Mouse (Mus musculus) liver, adult 2 months (tissue): ENCODE results near the gene 1700088E04Rik. TPM values are rescaled to one million over a fixed set of nuclear protein-coding genes. Genes with fewer than 3 reads are reported as not detected.
A peak's percentile ranks its signal among the peaks of the same experiment; 100 is the strongest.

Source experiments
- DNase-seq: peaks from one replicate; pipeline ENCODE4 v3.0.0-alpha.2; 2011; ENCODE audit warnings: low read depth, low spot score; ENCODE audit errors: extremely low read depth
- H3K27ac ChIP-seq: fragments of 200-500 bp; replicated peaks from 2 replicates; pipeline ENCODE4 v1.5.1; 2012; ENCODE audit warnings: low read depth, mild to moderate bottlenecking, control low read depth, inconsistent platforms, low read length; ENCODE audit not compliant: insufficient read depth
- H3K27me3 ChIP-seq: fragments of 200-500 bp; 2 replicates; pipeline ENCODE4 v1.6.1; 2012; ENCODE audit warnings: mild to moderate bottlenecking, moderate library complexity, low read length, inconsistent platforms; ENCODE audit not compliant: control insufficient read depth, insufficient read depth
- H3K36me3 ChIP-seq: fragments of 200-500 bp; 2 replicates; pipeline ENCODE4 v1.6.1; 2012; ENCODE audit warnings: low read length, inconsistent platforms; ENCODE audit not compliant: control insufficient read depth, insufficient read depth
- H3K4me1 ChIP-seq: fragments of 200-500 bp; 2 replicates; pipeline ENCODE4 v1.6.1; 2011; ENCODE audit warnings: low read length; ENCODE audit not compliant: control insufficient read depth, insufficient read depth
- H3K4me3 ChIP-seq: fragments of 200-500 bp; 2 replicates; pipeline ENCODE4 v1.5.1; 2011; ENCODE audit warnings: low read depth, mild to moderate bottlenecking, control low read depth, low read length, moderate library complexity; ENCODE audit not compliant: insufficient read depth
- H3K79me2 ChIP-seq: fragments of 200-500 bp; 2 replicates; pipeline ENCODE4 v1.6.1; 2012; ENCODE audit warnings: inconsistent platforms, mild to moderate bottlenecking, low read length, moderate library complexity; ENCODE audit not compliant: control insufficient read depth, insufficient read depth
- H3K9ac ChIP-seq: fragments of 200-500 bp; 2 replicates; pipeline ENCODE4 v1.6.1; 2012; ENCODE audit warnings: low read depth, mild to moderate bottlenecking, control low read depth, inconsistent platforms, low read length
- CTCF ChIP-seq: fragments of 200-500 bp; IDR thresholded peaks from 2 replicates; pipeline ENCODE4 v1.5.1; 2011; ENCODE audit warnings: low read depth, low read length, control low read depth
- POLR2A ChIP-seq: fragments of 200-500 bp; IDR thresholded peaks from 2 replicates; pipeline ENCODE4 v1.6.1; 2011; ENCODE audit warnings: low read length, control low read depth; ENCODE audit not compliant: insufficient read depth; ENCODE audit errors: extremely low read depth
- WGBS: fragments of 180-500 bp; shearing (Covaris S2); methylation state at CpG from one replicate; pipeline ENCODE4 v1.1.7; 2018; 5-methylcytosine and 5-hydroxymethylcytosine counted together
- polyA plus RNA-seq: library from polyadenylated mRNA; depleted of rRNA; stranded (reverse); fragments of >200 nt; gene quantifications from 2 replicates; pipeline ENCODE4 v1.2.3, GENCODE M21; 2012
- total RNA-seq: library from RNA; depleted of rRNA; stranded (reverse); fragments of >200 nt; gene quantifications from 2 replicates; pipeline ENCODE4 v1.2.3, GENCODE M21; 2014

The 1700088E04Rik gene
- total and polyA plus RNA-seq, 2 experiments: 0.65 TPM

DNA sequence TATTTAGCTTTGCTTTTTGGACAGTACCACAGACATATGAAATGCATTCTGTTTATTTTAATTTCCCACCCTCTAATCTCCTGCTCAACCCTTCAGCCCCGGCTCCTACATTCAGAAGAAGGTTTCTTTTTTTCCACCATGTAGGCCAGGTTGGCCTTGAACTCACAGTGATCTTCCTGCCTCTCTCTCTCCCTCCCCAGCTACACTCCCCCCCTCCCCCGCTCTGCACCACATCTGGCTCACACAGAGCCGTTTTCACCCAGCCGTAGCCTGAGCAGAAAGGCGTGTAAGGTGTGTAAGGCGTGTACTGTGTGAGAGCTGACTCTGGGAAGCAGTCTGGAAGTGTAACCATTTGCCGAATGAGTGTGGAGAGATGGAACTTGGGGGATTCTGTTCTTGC, 11.7 kb downstream of the 1700088E04Rik start:
- no peaks in the 10 kb centered on the region for H3K79me2 ChIP-seq
- H3K36me3 ChIP-seq: peaks cover 30% of the 10 kb centered on the region
- no peaks in the 10 kb centered on the region for H3K27me3 ChIP-seq
- H3K4me1 ChIP-seq: no peaks in the 10 kb centered on the region
- no peak overlapping the region for H3K4me3 ChIP-seq
- no peak overlapping the region for H3K9ac ChIP-seq
- DNase-seq: no peak
- WGBS: 81% methylated on average over 7 of the region's 7 CpGs
- no peak overlapping the region for H3K27ac ChIP-seq
- no peak for TF ChIP-seq CTCF
- no peak for TF ChIP-seq POLR2A

GRCm38 (mm10) chr15:79128208-79128607, 12.8 kb downstream of the 1700088E04Rik start:
- TF ChIP-seq POLR2A (no peak), CTCF (peak; percentile 57)
- Histone ChIP-seq H3K27me3 (no peaks in the 10 kb centered on the region), H3K36me3 (peaks cover 29% of the 10 kb centered on the region), H3K4me1 (no peaks in the 10 kb centered on the region), H3K79me2 (no peaks in the 10 kb centered on the region), H3K27ac (no peak overlapping the region), H3K9ac (no peak overlapping the region), H3K4me3 (no peak overlapping the region)
- WGBS: 92% methylated on average over 5 of the region's 5 CpGs
- no peak for DNase-seq

DNA sequence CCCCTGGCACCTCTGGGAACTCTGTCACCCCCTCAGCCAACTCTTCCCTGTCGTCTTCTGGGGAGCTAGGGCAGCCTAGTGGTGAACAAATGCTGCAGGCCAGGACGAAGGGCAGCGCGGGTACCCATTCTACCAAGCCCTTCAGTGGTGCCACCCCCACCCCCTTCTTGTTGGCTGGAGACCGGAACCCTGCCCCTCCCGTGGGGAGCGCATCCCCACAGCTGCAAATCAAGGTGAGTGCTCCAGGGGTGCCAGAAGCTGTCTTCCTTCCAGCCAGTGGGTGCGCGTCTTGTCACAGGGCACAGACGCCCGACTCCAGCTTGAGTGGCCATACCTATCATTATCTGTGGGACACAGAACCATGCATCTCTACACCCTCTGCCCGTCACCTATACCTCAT, 14.0 kb downstream of the 1700088E04Rik start:
- Histone ChIP-seq H3K27me3 (no peaks in the 10 kb centered on the region), H3K27ac (no peak overlapping the region), H3K36me3 (peaks cover 28% of the 10 kb centered on the region), H3K4me3 (no peak overlapping the region), H3K79me2 (no peaks in the 10 kb centered on the region), H3K4me1 (no peaks in the 10 kb centered on the region), H3K9ac (no peak overlapping the region)
- DNase-seq: no peak
- WGBS: 96% methylated on average over 12 of the region's 12 CpGs
- no peak for TF ChIP-seq POLR2A
- no peak for TF ChIP-seq CTCF

DNA sequence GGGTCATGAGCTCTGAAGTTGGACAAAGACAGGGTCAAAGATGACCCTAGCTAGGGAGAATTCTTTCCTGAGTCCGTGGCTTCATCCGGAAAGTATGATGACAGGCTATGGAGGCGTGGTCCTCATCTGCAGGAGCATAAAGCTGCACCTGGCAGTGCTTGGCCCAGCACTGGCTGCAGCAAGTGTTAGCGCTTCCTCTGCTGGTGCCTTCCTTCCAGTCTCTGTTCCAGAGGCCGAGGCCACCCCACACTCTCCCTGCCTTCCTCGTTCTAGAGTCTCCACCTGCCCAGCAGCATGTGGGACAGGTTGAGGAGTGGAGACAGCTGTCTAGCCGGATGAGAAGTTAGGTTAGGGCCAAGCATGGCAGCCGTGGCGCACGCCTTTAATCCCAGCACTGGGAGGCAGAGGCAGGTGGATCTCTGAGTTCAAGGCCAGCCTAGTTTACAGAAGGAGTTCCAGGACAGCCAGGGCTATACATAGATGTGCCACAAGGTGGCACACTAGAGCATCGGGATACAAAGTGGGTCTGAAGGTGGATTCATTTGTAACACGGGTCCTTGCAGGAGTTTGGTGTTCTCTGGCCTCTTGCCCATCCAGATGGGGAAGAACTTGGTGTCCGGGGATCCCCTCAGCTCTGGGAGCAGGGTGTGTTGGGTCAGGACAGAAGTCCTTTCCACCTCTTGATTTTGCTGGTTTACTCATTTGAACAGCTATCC, 14.7 kb downstream of the 1700088E04Rik start:
- H3K4me3 ChIP-seq: no peak overlapping the region
- H3K27ac ChIP-seq: no peak overlapping the region
- peaks cover 30% of the 10 kb centered on the region for H3K36me3 ChIP-seq
- 84% methylated on average over 13 of the region's 13 CpGs for WGBS
- H3K4me1 ChIP-seq: no peaks in the 10 kb centered on the region
- H3K9ac ChIP-seq: no peak overlapping the region
- no peak for TF ChIP-seq POLR2A
- TF ChIP-seq CTCF: peak; percentile 47
- DNase-seq: peak; percentile 17
- H3K27me3 ChIP-seq: no peaks in the 10 kb centered on the region
- no peaks in the 10 kb centered on the region for H3K79me2 ChIP-seq

DNA sequence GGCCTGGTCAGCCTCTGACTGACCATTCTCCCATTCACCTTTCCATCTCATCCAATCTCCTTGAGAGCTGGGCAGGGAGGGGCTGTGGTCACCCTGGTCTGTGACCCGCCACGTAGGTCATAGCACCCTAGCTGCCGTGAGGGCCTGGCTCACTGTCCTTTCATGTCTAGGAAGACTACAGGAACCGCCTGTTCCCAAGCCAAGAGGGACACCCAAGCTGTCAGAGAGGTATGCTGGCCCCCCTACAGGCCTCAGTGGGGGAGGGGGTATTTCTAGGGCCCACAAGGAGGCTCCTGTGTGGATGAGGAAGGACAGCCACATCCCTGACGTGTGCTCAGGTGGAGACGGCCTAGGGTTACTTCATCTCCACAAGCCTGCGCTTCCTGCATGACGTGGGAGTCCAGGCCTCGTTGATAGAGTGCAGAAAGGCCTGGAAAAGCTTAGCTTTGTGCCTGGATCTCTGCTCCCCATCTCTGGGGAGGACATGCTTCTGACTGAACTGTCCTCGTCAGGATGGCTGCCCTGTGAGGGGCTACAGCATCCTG, 16.6 kb downstream of the 1700088E04Rik start:
- Histone ChIP-seq H3K27ac (no peak overlapping the region), H3K79me2 (0 out of 2 replicates have a peak, but pooled peaks cover 2% of the 10 kb centered on the region), H3K4me1 (no peaks in the 10 kb centered on the region), H3K36me3 (peaks cover 20% of the 10 kb centered on the region), H3K27me3 (no peaks in the 10 kb centered on the region), H3K9ac (no peak overlapping the region), H3K4me3 (no peak overlapping the region)
- TF ChIP-seq POLR2A (no peak), CTCF (no peak)
- DNase-seq: no peak
- WGBS: 90% methylated on average over 10 of the region's 10 CpGs

GRCm38 (mm10) chr15:79123751-79124150, 17.3 kb downstream of the 1700088E04Rik start:
- TF ChIP-seq CTCF (no peak), POLR2A (no peak)
- H3K27ac ChIP-seq: no peak overlapping the region
- H3K4me1 ChIP-seq: no peaks in the 10 kb centered on the region
- H3K79me2 ChIP-seq: 0 out of 2 replicates have a peak, but pooled peaks cover 2% of the 10 kb centered on the region
- WGBS: 81% methylated on average over 6 of the region's 6 CpGs
- peaks cover 22% of the 10 kb centered on the region for H3K36me3 ChIP-seq
- H3K27me3 ChIP-seq: no peaks in the 10 kb centered on the region
- DNase-seq: no peak
- H3K9ac ChIP-seq: no peak overlapping the region
- no peak overlapping the region for H3K4me3 ChIP-seq
